Mouse (Mus musculus) liver, adult 2 months (tissue): Measurements from ENCODE around the gene Fcf1.

Source experiments
- CTCF ChIP-seq: fragments of 200-500 bp; IDR thresholded peaks from 2 replicates; pipeline ENCODE4 v1.5.1; 2011; ENCODE audit warnings: low read depth, low read length, control low read depth
- POLR2A ChIP-seq: fragments of 200-500 bp; IDR thresholded peaks from 2 replicates; pipeline ENCODE4 v1.6.1; 2011; ENCODE audit warnings: low read length, control low read depth; ENCODE audit not compliant: insufficient read depth; ENCODE audit errors: extremely low read depth

DNA sequence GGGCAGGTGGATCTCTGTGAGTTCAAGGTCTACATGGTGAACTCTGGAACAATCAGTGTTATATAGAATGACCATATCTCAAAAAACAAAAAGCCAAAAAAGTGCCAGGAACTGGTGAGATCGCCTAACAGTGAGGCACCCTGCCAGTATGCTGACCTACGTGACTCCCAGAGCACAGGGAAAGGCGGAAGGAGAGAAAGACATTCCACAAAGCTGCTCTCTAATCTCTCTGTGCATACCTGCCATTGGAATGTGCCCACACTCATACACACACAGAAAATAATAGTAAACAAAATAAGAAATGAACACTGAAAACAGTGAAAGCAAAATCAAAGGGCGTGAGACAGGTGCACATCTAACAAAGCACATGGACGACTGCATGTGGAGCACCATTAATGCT, 35.4 kb upstream of the Fcf1 start:
- TF ChIP-seq CTCF (no peak), POLR2A (no peak)
